Mouse (Mus musculus): ENCODE results near the gene Gm20532. TPM values are rescaled to one million over a fixed set of nuclear protein-coding genes. Genes with fewer than 3 reads are reported as not detected.

The Gm20532 gene
- polyA plus RNA-seq, 1 experiment from 2014 or later, result not detected

DNA sequence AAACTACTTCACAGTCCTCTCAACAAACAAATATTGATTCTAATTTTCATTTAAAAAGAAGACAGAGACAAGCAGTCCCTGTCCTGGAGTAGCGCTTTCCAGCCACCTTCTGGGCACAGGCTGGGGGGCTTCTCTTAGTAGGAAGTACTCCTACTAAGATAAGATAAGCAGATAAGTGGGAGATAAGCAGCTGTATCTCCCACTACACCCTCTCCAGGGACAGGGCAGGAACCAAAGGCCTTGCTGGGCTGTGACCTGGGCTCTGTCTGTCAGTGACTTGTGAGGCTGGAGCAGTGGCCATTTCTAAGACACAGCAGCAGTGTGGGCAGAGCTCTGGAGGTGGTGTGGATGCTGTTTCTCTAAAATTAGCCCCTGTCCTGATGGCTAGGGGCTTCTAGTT, 11.1 kb upstream of the Gm20532 start:
- no peak overlapping the region for H3K4me3 ChIP-seq
- peaks cover 21% of the 10 kb centered on the region for H3K4me1 ChIP-seq
- no peak overlapping the region for H3K4me2 ChIP-seq
- H3K9ac ChIP-seq, result no peak overlapping the region
- WGBS, result 88% methylated on average over 1 of the region's 1 CpGs
- H3K27me3 ChIP-seq, result no peaks in the 10 kb centered on the region
- H3K27ac ChIP-seq, result no peak overlapping the region
- no peaks in the 10 kb centered on the region for H3K9me3 ChIP-seq (replicated peaks)
- ATAC-seq, result no peak
- no peaks in the 10 kb centered on the region for H3K36me3 ChIP-seq (ENCODE audit: poor library complexity, severe bottlenecking)

- H3K4me1 ChIP-seq, result peaks cover 21% of the 10 kb centered on the region
- H3K4me2 ChIP-seq, result no peak overlapping the region
- no peaks in the 10 kb centered on the region for H3K9me3 ChIP-seq (replicated peaks)
- 61% methylated on average over 4 of the region's 4 CpGs for WGBS
- H3K9ac ChIP-seq, result no peak overlapping the region
- H3K27ac ChIP-seq, result no peak overlapping the region
- H3K4me3 ChIP-seq, result no peak overlapping the region
- no peaks in the 10 kb centered on the region for H3K27me3 ChIP-seq
- no peaks in the 10 kb centered on the region for H3K36me3 ChIP-seq (ENCODE audit: poor library complexity, severe bottlenecking)
- no peak for ATAC-seq
Observed at GRCm38 (mm10) chr2:26575865-26576264, 10.6 kb upstream of the Gm20532 start.

- no peaks in the 10 kb centered on the region for H3K36me3 ChIP-seq (ENCODE audit: poor library complexity, severe bottlenecking)
- 51% methylated on average over 4 of the region's 4 CpGs for WGBS
- no peak overlapping the region for H3K9ac ChIP-seq
- no peak for ATAC-seq
- no peaks in the 10 kb centered on the region for H3K9me3 ChIP-seq (replicated peaks)
- H3K27ac ChIP-seq, result no peak overlapping the region
- H3K4me1 ChIP-seq, result peaks cover 21% of the 10 kb centered on the region
- H3K27me3 ChIP-seq, result no peaks in the 10 kb centered on the region
- no peak overlapping the region for H3K4me3 ChIP-seq
- no peak overlapping the region for H3K4me2 ChIP-seq
Observed at GRCm38 (mm10) chr2:26576462-26576861, 10.0 kb upstream of the Gm20532 start.

- Histone ChIP-seq H3K4me2 (no peak overlapping the region), H3K27ac (no peak overlapping the region), H3K9ac (no peak overlapping the region)
Observed at GRCm38 (mm10) chr2:26578369-26578768, 8.1 kb upstream of the Gm20532 start.

GRCm38 (mm10) chr2:26579714-26580113, 6.7 kb upstream of the Gm20532 start, which contains the start of gene Egfl7:
Gene Egfl7, plus strand, starts transcription at chr2:26580014.
- peaks cover 10% of the 10 kb centered on the region; the same call in 1 of the 2 replicates for H3K4me1 ChIP-seq
- H3K36me3 ChIP-seq (ENCODE audit: poor library complexity, severe bottlenecking), result no peaks in the 10 kb centered on the region
- H3K9ac ChIP-seq, result no peak within 1 kb of the TSS
- ATAC-seq, result no peak
- no peaks in the 10 kb centered on the region for H3K27me3 ChIP-seq
- H3K4me2 ChIP-seq, result no peak within 1 kb of the TSS
- 100% methylated on average over 1 of the region's 1 CpGs for WGBS
- no peaks in the 10 kb centered on the region for H3K9me3 ChIP-seq (replicated peaks)
- H3K4me3 ChIP-seq, result no peak within 1 kb of the TSS
- no peak within 1 kb of the TSS for H3K27ac ChIP-seq

More at GRCm38 (mm10) chr2:26578369-26578768, 8.1 kb upstream of the Gm20532 start:
- H3K9me3 ChIP-seq (replicated peaks), result no peaks in the 10 kb centered on the region
- no peak overlapping the region for H3K4me3 ChIP-seq
- ATAC-seq, result no peak
- H3K4me1 ChIP-seq, result peaks cover 23% of the 10 kb centered on the region
- no peaks in the 10 kb centered on the region for H3K27me3 ChIP-seq
- H3K36me3 ChIP-seq (ENCODE audit: poor library complexity, severe bottlenecking), result no peaks in the 10 kb centered on the region
- 57% methylated on average over 6 of the region's 6 CpGs for WGBS

DNA sequence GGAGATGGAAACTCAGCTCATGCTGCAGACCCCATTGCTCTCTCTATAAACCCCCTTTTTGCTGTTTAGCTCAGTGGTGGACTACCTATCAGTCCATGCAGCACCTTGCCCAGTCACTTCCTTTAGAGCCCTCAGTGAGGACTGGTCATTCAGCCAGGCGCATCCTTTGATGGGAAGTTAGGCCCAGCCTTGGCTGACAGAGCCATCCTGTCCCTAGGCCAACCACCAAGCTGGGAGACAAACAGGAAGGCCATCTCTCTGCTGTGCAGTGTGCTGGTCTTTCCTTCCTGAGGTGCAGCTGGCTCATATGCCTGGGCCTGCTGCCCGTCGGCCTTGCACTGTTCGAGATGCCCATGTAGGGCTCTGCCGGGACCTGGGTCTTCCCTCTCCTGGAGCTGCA, 5.7 kb upstream of the Gm20532 start:
- no peaks in the 10 kb centered on the region for H3K9me3 ChIP-seq (replicated peaks)
- ATAC-seq, result no peak
- H3K27me3 ChIP-seq, result no peaks in the 10 kb centered on the region
- H3K36me3 ChIP-seq (ENCODE audit: poor library complexity, severe bottlenecking), result no peaks in the 10 kb centered on the region
- H3K9ac ChIP-seq, result no peak overlapping the region
- WGBS, result 85% methylated on average over 5 of the region's 5 CpGs
- H3K4me1 ChIP-seq, result peaks cover 10% of the 10 kb centered on the region; the same call in 1 of the 2 replicates
- H3K4me2 ChIP-seq, result no peak overlapping the region
- no peak overlapping the region for H3K27ac ChIP-seq
- H3K4me3 ChIP-seq, result no peak overlapping the region

GRCm38 (mm10) chr2:26582203-26582602, 4.2 kb upstream of the Gm20532 start:
- H3K4me1 ChIP-seq, result peaks cover 19% of the 10 kb centered on the region; the same call in 1 of the 2 replicates
- H3K9ac ChIP-seq, result no peak overlapping the region
- no peak overlapping the region for H3K4me3 ChIP-seq
- no peak overlapping the region for H3K27ac ChIP-seq
- no peak overlapping the region for H3K4me2 ChIP-seq
- H3K27me3 ChIP-seq, result no peaks in the 10 kb centered on the region
- 54% methylated on average over 2 of the region's 2 CpGs for WGBS
- no peaks in the 10 kb centered on the region for H3K36me3 ChIP-seq (ENCODE audit: poor library complexity, severe bottlenecking)
- ATAC-seq, result no peak
- no peaks in the 10 kb centered on the region for H3K9me3 ChIP-seq (replicated peaks)

GRCm38 (mm10) chr2:26582741-26583140, 3.7 kb upstream of the Gm20532 start:
- Histone ChIP-seq H3K4me3 (no peak overlapping the region), H3K9ac (no peak overlapping the region), H3K4me2 (no peak overlapping the region), H3K27ac (peak overlapping the region; percentile 35), H3K36me3 (ENCODE audit: poor library complexity, severe bottlenecking) (no peaks in the 10 kb centered on the region), H3K27me3 (no peaks in the 10 kb centered on the region), H3K4me1 (peaks cover 19% of the 10 kb centered on the region; the same call in 1 of the 2 replicates), H3K9me3 (replicated peaks) (no peaks in the 10 kb centered on the region)
- ATAC-seq, result no peak
- WGBS, result 71% methylated on average over 7 of the region's 7 CpGs

DNA sequence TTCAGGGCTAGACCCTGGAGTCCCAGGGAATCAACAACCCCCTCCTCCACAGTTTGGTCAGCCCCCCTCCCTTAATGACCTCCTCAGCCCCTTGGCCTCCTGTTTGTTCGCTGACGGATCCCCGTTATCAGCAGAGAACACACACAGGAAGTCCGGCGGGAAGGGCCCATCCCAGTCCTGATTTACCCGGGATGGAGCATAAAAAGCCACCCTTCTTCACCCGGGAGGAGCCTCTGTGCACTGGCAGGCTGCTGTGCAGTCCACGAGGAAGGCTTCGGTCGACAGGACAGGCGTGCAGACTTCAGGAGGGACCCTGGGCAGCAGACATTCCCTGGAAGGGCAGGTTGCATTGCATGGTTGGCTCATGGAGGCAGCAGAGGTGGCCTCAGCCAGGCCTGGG, 2.8 kb upstream of the Gm20532 start:
- H3K9ac ChIP-seq, result no peak overlapping the region
- no peak for ATAC-seq
- no peak overlapping the region for H3K27ac ChIP-seq
- no peak overlapping the region for H3K4me2 ChIP-seq
- no peaks in the 10 kb centered on the region for H3K36me3 ChIP-seq (ENCODE audit: poor library complexity, severe bottlenecking)
- H3K27me3 ChIP-seq, result no peaks in the 10 kb centered on the region
- no peaks in the 10 kb centered on the region for H3K9me3 ChIP-seq (replicated peaks)
- 71% methylated on average over 11 of the region's 11 CpGs for WGBS
- peaks cover 15% of the 10 kb centered on the region; the same call in 1 of the 2 replicates for H3K4me1 ChIP-seq
- no peak overlapping the region for H3K4me3 ChIP-seq

- Histone ChIP-seq H3K9me3 (replicated peaks) (no peaks in the 10 kb centered on the region), H3K9ac (0 out of 2 replicates have a peak overlapping the region, but pooled peaks have one; percentile 18), H3K4me2 (no peak overlapping the region), H3K36me3 (ENCODE audit: poor library complexity, severe bottlenecking) (no peaks in the 10 kb centered on the region), H3K27me3 (no peaks in the 10 kb centered on the region), H3K4me3 (peak overlapping the region; percentile 55), H3K4me1 (peaks cover 15% of the 10 kb centered on the region; the same call in 1 of the 2 replicates), H3K27ac (peak overlapping the region; percentile 19; the same call in 1 of the 2 replicates)
- 68% methylated on average over 6 of the region's 6 CpGs for WGBS
- ATAC-seq, result no peak
Observed at GRCm38 (mm10) chr2:26585713-26586112, 726 bp upstream of the Gm20532 start.

- H3K9ac ChIP-seq, result peak overlapping the region; percentile 72
- H3K27me3 ChIP-seq, result no peaks in the 10 kb centered on the region
- H3K36me3 ChIP-seq (ENCODE audit: poor library complexity, severe bottlenecking), result no peaks in the 10 kb centered on the region
- peak overlapping the region; percentile 73 for H3K4me2 ChIP-seq
- H3K4me1 ChIP-seq, result peaks cover 15% of the 10 kb centered on the region; the same call in 1 of the 2 replicates
- peak overlapping the region; percentile 16; the same call in 1 of the 2 replicates for H3K27ac ChIP-seq
- WGBS, result 6% methylated on average over 11 of the region's 11 CpGs
- peak overlapping the region; percentile 55 for H3K4me3 ChIP-seq
- no peaks in the 10 kb centered on the region for H3K9me3 ChIP-seq (replicated peaks)
- no peak for ATAC-seq
Observed at GRCm38 (mm10) chr2:26587044-26587405, 586 bp downstream of the Gm20532 start.

DNA sequence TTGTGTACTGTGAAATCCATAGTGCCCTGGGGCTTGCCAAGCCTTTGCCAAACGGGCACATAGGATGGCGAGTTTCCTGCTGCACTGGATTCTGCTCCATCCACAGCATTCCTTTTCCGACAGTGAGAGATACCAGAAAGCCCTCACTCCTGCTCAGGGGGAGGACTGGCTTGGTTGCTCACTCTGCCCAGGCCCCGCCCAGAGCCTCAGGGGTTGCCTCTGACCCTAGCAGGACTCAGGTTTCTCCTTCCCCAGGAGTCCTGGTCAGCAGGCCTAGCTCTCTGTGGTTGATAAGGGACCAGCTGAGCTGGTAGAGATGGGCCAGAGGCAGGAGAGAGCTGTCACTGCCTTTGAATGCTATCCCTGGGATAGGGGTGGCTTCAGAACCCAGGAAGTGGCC, 2.1 kb downstream of the Gm20532 start:
- Histone ChIP-seq H3K4me1 (peaks cover 9% of the 10 kb centered on the region; the same call in 1 of the 2 replicates), H3K9me3 (replicated peaks) (no peaks in the 10 kb centered on the region), H3K36me3 (ENCODE audit: poor library complexity, severe bottlenecking) (no peaks in the 10 kb centered on the region), H3K27me3 (no peaks in the 10 kb centered on the region), H3K27ac (no peak overlapping the region), H3K9ac (peak overlapping the region; percentile 16; the same call in 1 of the 2 replicates), H3K4me2 (0 out of 2 replicates have a peak overlapping the region, but pooled peaks have one; percentile 18), H3K4me3 (no peak overlapping the region)
- ATAC-seq, result no peak
- whole genome bisulfite sequencing, result 59% methylated on average over 4 of the region's 4 CpGs

DNA sequence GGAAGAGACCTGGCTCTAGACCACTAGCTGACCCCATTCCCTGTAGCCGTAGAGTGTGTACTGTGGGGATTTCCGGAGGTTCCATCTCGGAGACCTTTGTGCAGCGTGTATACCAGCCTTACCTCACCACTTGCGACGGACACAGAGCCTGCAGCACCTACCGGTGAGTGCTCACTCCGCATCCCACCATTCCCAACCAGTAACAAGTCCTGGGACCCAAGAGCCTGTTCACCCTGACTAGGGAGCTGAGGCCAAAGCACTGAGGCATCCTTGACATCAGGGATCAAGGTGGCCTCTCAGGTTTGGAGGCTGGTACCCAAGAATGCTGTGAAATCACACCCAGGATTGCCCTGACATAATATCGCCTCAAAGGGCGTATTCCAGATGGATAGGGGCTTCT, 2.8 kb downstream of the Gm20532 start:
- H3K9ac ChIP-seq, result no peak overlapping the region
- no peak overlapping the region for H3K4me3 ChIP-seq
- no peak overlapping the region for H3K27ac ChIP-seq
- H3K9me3 ChIP-seq (replicated peaks), result no peaks in the 10 kb centered on the region
- no peak for ATAC-seq
- no peaks in the 10 kb centered on the region for H3K36me3 ChIP-seq (ENCODE audit: poor library complexity, severe bottlenecking)
- no peak overlapping the region; the same call in 1 of the 2 replicates for H3K4me2 ChIP-seq
- H3K4me1 ChIP-seq, result peaks cover 9% of the 10 kb centered on the region; the same call in 1 of the 2 replicates
- WGBS, result 89% methylated on average over 10 of the region's 10 CpGs
- no peaks in the 10 kb centered on the region for H3K27me3 ChIP-seq

All from forebrain, embryonic 13.5 days (tissue).